Mouse (Mus musculus): ENCODE data around the gene Slc6a16. TPM values are rescaled to one million over a fixed set of nuclear protein-coding genes. Genes with fewer than 3 reads are reported as not detected.

The Slc6a16 gene
- polyA plus RNA-seq, 1 experiment: not detected

DNA sequence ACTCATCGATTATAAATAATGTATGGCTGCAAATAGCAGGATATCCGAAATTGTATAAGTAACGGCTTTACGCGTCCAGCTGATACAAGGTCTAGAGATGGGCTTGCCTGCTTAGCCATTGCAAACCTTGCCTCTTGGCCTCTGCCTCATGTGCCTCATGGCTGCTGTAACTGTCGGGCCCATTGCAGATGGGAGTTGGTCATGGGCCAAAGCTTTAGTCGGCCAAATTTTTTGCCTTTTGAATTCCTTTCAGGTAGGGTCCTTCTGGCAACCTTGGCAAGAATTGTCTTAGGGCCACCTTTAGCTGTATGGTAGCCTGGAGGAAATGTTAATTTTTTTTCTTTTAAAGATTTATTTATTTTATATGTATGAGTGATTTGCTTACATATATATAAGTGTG lies 16.1 kb upstream of the Slc6a16 start:
- Histone ChIP-seq H3K36me3 (ENCODE audit: control insufficient read depth, insufficient read depth) (peaks cover 20% of the 10 kb centered on the region), H3K4me3 (ENCODE audit: insufficient read depth, poor library complexity, severe bottlenecking) (no peak overlapping the region), H3K79me3 (ENCODE audit: low read depth) (no peaks in the 10 kb centered on the region), H3K27me3 (ENCODE audit: control insufficient read depth, insufficient read depth, insufficient read length) (no peaks in the 10 kb centered on the region), H3K79me2 (ENCODE audit: control insufficient read depth, insufficient read depth) (no peaks in the 10 kb centered on the region), H3ac (ENCODE audit: control insufficient read depth, insufficient read length, low read depth) (no peak overlapping the region)
- TF ChIP-seq USF1 (IDR thresholded peaks at IDR 0.05; ENCODE audit: low read depth): no peak
- no peak for TF ChIP-seq CTCF (IDR thresholded peaks at IDR 0.05; ENCODE audit: control insufficient read depth, insufficient read depth, insufficient read length)
- TF ChIP-seq FOSL1 (IDR thresholded peaks at IDR 0.05; ENCODE audit: insufficient read depth, low read length, poor library complexity, severe bottlenecking): no peak
- no peak for TF ChIP-seq CEBPB (IDR thresholded peaks at IDR 0.05; ENCODE audit: low read depth)
- TF ChIP-seq MAX (IDR thresholded peaks at IDR 0.05): no peak
- no peak for TF ChIP-seq MYOG (IDR thresholded peaks at IDR 0.05; ENCODE audit: control insufficient read depth, extremely low read depth, insufficient read length)
- TF ChIP-seq MYOD1 (IDR thresholded peaks at IDR 0.05; ENCODE audit: control insufficient read depth, insufficient read length, low read depth): no peak

DNA sequence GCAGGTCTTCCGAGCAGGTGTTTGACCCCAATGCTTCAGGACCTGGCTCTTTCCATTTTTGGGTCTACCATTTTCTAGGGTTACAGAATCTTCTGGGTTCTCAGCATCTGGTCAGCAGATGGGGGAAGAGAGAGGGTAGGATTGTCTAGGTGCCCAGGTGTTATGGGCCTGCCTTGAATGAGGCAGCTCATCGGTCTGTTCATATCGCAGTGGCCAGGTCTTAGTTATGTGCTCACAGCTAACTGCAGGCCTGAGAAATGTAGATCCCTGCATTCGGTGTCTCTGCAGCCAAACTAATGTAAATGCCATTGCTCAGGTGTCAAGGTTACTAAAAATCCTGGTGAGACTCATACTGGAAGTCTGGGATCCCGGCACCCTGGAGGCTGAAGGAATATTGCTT lies 14.5 kb upstream of the Slc6a16 start:
- H3K4me3 ChIP-seq (ENCODE audit: insufficient read depth, poor library complexity, severe bottlenecking): no peak overlapping the region
- H3K36me3 ChIP-seq (ENCODE audit: control insufficient read depth, insufficient read depth): peaks cover 20% of the 10 kb centered on the region
- no peaks in the 10 kb centered on the region for H3K79me3 ChIP-seq (ENCODE audit: low read depth)
- no peak for TF ChIP-seq MYOG (IDR thresholded peaks at IDR 0.05; ENCODE audit: control insufficient read depth, extremely low read depth, insufficient read length)
- no peak for TF ChIP-seq USF1 (IDR thresholded peaks at IDR 0.05; ENCODE audit: low read depth)
- no peak for TF ChIP-seq MAX (IDR thresholded peaks at IDR 0.05)
- no peak for TF ChIP-seq FOSL1 (IDR thresholded peaks at IDR 0.05; ENCODE audit: insufficient read depth, low read length, poor library complexity, severe bottlenecking)
- no peak for TF ChIP-seq CEBPB (IDR thresholded peaks at IDR 0.05; ENCODE audit: low read depth)
- no peak for TF ChIP-seq CTCF (IDR thresholded peaks at IDR 0.05; ENCODE audit: control insufficient read depth, insufficient read depth, insufficient read length)
- no peak for TF ChIP-seq MYOD1 (IDR thresholded peaks at IDR 0.05; ENCODE audit: control insufficient read depth, insufficient read length, low read depth)
- H3K27me3 ChIP-seq (ENCODE audit: control insufficient read depth, insufficient read depth, insufficient read length): no peaks in the 10 kb centered on the region
- H3ac ChIP-seq (ENCODE audit: control insufficient read depth, insufficient read length, low read depth): no peak overlapping the region
- no peaks in the 10 kb centered on the region for H3K79me2 ChIP-seq (ENCODE audit: control insufficient read depth, insufficient read depth)

DNA sequence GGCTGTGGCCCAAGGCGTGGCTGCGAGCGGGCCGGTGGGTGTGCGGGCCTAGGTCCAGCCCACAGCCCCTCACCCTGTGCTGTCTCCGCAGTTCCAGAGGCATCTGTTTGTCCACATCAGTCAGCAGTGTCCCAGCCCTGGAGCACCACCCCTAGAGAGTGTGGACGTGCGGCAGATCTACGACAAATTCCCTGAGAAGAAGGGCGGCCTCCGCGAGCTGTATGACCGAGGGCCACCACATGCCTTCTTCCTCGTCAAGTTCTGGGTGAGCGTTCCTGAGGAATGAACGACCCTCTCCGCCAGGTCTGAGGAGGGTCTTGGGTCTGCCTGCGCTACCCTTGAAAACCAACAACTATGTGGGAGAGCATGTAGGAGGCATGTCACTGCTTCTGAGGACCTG lies 12.3 kb upstream of the Slc6a16 start:
- no peaks in the 10 kb centered on the region for H3K79me3 ChIP-seq (ENCODE audit: low read depth)
- H3K4me3 ChIP-seq (ENCODE audit: insufficient read depth, poor library complexity, severe bottlenecking): no peak overlapping the region
- no peak for TF ChIP-seq MYOG (IDR thresholded peaks at IDR 0.05; ENCODE audit: control insufficient read depth, extremely low read depth, insufficient read length)
- TF ChIP-seq CEBPB (IDR thresholded peaks at IDR 0.05; ENCODE audit: low read depth): no peak
- TF ChIP-seq FOSL1 (IDR thresholded peaks at IDR 0.05; ENCODE audit: insufficient read depth, low read length, poor library complexity, severe bottlenecking): no peak
- TF ChIP-seq MAX (IDR thresholded peaks at IDR 0.05): no peak
- no peak for TF ChIP-seq MYOD1 (IDR thresholded peaks at IDR 0.05; ENCODE audit: control insufficient read depth, insufficient read length, low read depth)
- TF ChIP-seq USF1 (IDR thresholded peaks at IDR 0.05; ENCODE audit: low read depth): no peak
- no peak for TF ChIP-seq CTCF (IDR thresholded peaks at IDR 0.05; ENCODE audit: control insufficient read depth, insufficient read depth, insufficient read length)
- H3K79me2 ChIP-seq (ENCODE audit: control insufficient read depth, insufficient read depth): no peaks in the 10 kb centered on the region
- H3ac ChIP-seq (ENCODE audit: control insufficient read depth, insufficient read length, low read depth): no peak overlapping the region
- H3K36me3 ChIP-seq (ENCODE audit: control insufficient read depth, insufficient read depth): peaks cover 26% of the 10 kb centered on the region
- H3K27me3 ChIP-seq (ENCODE audit: control insufficient read depth, insufficient read depth, insufficient read length): no peaks in the 10 kb centered on the region

DNA sequence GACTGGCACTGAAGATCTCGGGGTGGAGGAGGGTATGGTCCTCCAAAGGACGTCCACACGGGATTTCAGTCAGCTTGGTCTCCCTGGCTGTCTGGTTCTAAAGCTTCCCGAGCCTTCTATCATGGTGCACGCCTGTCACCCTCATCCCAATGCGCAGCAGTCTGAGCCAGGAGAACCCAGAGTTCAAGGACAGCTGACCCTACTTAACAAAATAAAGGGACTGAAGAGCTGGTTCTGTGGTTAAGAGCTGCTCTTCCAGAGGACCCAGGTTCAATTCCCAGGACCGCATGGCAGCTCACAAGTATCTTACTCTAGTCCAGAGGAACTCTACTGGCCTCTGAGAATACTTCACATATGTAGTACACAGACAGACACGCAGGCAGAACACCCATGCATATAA lies 11.8 kb upstream of the Slc6a16 start:
- no peaks in the 10 kb centered on the region for H3K27me3 ChIP-seq (ENCODE audit: control insufficient read depth, insufficient read depth, insufficient read length)
- peaks cover 26% of the 10 kb centered on the region for H3K36me3 ChIP-seq (ENCODE audit: control insufficient read depth, insufficient read depth)
- H3K79me3 ChIP-seq (ENCODE audit: low read depth): no peaks in the 10 kb centered on the region
- no peak overlapping the region for H3K4me3 ChIP-seq (ENCODE audit: insufficient read depth, poor library complexity, severe bottlenecking)
- TF ChIP-seq CTCF (IDR thresholded peaks at IDR 0.05; ENCODE audit: control insufficient read depth, insufficient read depth, insufficient read length): no peak
- TF ChIP-seq MYOG (IDR thresholded peaks at IDR 0.05; ENCODE audit: control insufficient read depth, extremely low read depth, insufficient read length): no peak
- TF ChIP-seq MAX (IDR thresholded peaks at IDR 0.05): no peak
- no peak for TF ChIP-seq MYOD1 (IDR thresholded peaks at IDR 0.05; ENCODE audit: control insufficient read depth, insufficient read length, low read depth)
- TF ChIP-seq FOSL1 (IDR thresholded peaks at IDR 0.05; ENCODE audit: insufficient read depth, low read length, poor library complexity, severe bottlenecking): no peak
- TF ChIP-seq USF1 (IDR thresholded peaks at IDR 0.05; ENCODE audit: low read depth): no peak
- no peak for TF ChIP-seq CEBPB (IDR thresholded peaks at IDR 0.05; ENCODE audit: low read depth)
- H3ac ChIP-seq (ENCODE audit: control insufficient read depth, insufficient read length, low read depth): no peak overlapping the region
- H3K79me2 ChIP-seq (ENCODE audit: control insufficient read depth, insufficient read depth): no peaks in the 10 kb centered on the region

DNA sequence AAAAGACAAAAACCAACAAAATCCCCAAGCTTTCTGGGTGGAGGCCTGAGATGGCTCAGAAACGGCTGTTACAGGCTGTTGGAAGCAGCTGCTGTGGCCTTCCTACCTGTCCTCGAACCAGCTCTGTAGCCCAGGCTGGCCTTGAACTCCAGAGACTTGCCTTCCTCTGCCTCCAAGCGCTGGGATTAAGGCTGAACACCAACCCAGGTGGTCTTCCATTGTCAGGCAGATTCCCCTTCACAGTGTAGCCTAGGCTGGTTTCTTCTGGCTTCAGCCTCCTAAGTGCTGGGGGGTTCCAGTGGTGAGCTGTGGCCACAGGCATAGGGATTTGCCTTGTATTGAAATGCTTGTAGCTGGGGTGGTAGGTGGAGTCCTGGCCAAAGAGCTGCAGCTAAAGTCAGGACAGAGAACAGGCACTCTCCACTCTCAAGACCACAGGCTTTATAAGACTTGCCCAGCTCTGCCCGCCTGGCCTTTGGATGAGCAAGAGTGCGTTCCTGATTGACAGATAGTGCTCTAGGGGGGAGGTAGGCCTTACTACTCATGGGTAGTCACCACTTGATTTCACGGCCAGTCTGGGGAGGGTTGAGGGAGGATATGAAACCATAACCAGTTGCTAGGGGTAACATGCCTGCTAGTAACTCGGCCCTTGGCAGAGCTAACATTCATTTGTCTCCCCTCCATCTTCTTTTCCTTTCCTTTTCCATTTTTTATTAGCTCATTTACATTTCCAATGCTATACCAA lies 11.3 kb upstream of the Slc6a16 start:
- no peaks in the 10 kb centered on the region for H3K79me2 ChIP-seq (ENCODE audit: control insufficient read depth, insufficient read depth)
- no peak overlapping the region for H3ac ChIP-seq (ENCODE audit: control insufficient read depth, insufficient read length, low read depth)
- TF ChIP-seq MAX (IDR thresholded peaks at IDR 0.05) (no peak), CEBPB (IDR thresholded peaks at IDR 0.05; ENCODE audit: low read depth) (no peak), USF1 (IDR thresholded peaks at IDR 0.05; ENCODE audit: low read depth) (no peak), MYOD1 (IDR thresholded peaks at IDR 0.05; ENCODE audit: control insufficient read depth, insufficient read length, low read depth) (no peak), FOSL1 (IDR thresholded peaks at IDR 0.05; ENCODE audit: insufficient read depth, low read length, poor library complexity, severe bottlenecking) (no peak), MYOG (IDR thresholded peaks at IDR 0.05; ENCODE audit: control insufficient read depth, extremely low read depth, insufficient read length) (no peak), CTCF (IDR thresholded peaks at IDR 0.05; ENCODE audit: control insufficient read depth, insufficient read depth, insufficient read length) (no peak)
- H3K4me3 ChIP-seq (ENCODE audit: insufficient read depth, poor library complexity, severe bottlenecking): no peak overlapping the region
- no peaks in the 10 kb centered on the region for H3K27me3 ChIP-seq (ENCODE audit: control insufficient read depth, insufficient read depth, insufficient read length)
- H3K79me3 ChIP-seq (ENCODE audit: low read depth): no peaks in the 10 kb centered on the region
- peaks cover 26% of the 10 kb centered on the region for H3K36me3 ChIP-seq (ENCODE audit: control insufficient read depth, insufficient read depth)
